Mouse (Mus musculus): ENCODE measurements around the gene Mpp4.

- no peak for TF ChIP-seq CTCF (IDR thresholded peaks at IDR 0.05; ENCODE audit: low read depth, low read length)
- TF ChIP-seq POLR2A (IDR thresholded peaks at IDR 0.05; ENCODE audit: borderline replicate concordance, low read depth, low read length), result no peak
Observed at GRCm38 (mm10) chr1:59128879-59129278, 34.3 kb downstream of the Mpp4 start.

All from bone marrow macrophage, adult 2 months (primary cell).